Mouse (Mus musculus) frontal cortex, adult 2 months (tissue): Measurements from ENCODE around the gene Rdh16. TPM values are rescaled to one million over a fixed set of nuclear protein-coding genes. Genes with fewer than 3 reads are reported as not detected.
"Not testable (repeated sequence)": the region's sequence is repeated elsewhere in the genome, so short reads cannot be mapped to it uniquely, and the experiment has no call there.

Source experiments
- DNase-seq, 2 experiments: peaks; one replicate each; pipeline ENCODE4 v3.0.0; 2022; ENCODE audit warnings: low spot score in 1 of 2; ENCODE audit errors: extremely low spot score in 1 of 2
- polyA plus RNA-seq: library from polyadenylated mRNA; depleted of rRNA; stranded (reverse); fragments of >200 nt; gene quantifications from 2 replicates; pipeline ENCODE4 v1.2.3, GENCODE M21; 2012; rRNA removed

The Rdh16 gene
- polyA plus RNA-seq: 0.26 and 0.32 TPM in 2 replicates

DNA sequence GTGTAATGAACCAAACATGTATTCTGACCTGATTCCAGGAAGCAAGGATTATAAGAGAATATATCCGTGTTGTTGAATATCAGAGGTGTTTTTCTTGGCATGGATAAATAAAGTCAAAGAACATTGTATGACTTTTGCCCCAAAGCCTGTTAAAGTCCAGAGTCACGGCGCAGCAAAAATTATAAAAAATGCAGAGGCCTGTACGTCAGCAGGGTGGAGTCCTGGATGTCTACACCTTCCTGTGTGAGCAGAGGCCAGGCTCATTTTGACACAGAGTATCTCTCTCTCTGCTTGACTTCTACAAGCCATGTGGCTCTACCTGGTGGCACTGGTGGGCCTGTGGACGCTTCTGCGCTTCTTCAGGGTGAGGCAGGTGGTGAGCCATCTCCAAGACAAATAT lies at the start of gene Rdh16:
TSS of gene Rdh16 (plus strand) at position 262 of the 400 bp plus-strand sequence.
- no peak for DNase-seq

DNA sequence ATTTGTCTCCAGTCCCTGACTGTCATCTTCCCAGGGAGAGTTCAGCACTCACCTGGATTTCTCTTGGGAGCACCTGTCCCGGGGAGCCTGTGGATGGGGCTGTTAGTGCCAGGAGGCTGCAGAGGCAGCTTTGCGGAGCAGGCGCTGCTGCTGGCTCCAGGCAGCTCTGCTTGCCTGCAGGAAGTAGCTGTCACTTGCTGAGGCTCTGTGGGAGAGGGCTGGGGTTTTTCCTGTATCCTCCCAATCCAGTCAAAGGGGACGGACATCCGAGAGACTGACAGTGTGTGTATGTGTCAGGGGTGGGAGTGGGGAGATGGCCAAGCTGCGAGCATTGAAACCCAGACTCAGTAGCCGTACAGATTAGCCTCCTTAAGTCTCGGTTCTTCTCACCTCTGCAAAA lies 49.4 kb upstream of the Rdh16 start, which contains the start of gene Gpr182:
TSS of gene Gpr182 (minus strand) at position 185 of the 400 bp plus-strand sequence.
- no peak for DNase-seq

DNA sequence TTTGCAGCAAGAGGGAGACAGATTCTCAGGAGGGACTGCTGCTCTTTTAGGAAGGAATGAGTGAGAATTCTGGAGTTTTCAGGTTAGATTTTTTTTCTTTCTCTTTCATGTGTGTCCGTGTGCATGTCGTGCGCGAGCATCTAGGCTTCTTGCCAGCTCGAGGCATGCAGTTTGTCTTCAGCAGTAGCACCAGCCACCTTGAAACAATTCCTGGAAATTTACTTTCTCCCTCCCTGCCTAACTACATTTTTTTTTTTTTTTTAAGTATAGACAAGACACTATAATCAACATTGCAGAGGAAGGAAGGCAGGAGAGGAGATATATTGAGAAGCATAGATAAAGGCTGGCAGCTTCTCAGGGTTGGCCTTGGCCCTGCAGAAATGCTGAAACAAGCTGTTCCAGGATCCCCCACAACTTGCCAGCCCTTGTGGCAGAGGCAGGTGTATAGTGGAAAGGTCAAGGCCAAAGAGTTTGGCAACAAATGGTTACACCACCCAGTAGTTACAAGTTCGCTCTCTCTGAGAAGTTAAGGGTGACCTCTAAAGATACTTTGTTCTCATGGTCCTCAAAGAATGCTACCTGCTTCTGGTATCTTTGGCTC lies 46.3 kb upstream of the Rdh16 start:
- DNase-seq: no peak

DNA sequence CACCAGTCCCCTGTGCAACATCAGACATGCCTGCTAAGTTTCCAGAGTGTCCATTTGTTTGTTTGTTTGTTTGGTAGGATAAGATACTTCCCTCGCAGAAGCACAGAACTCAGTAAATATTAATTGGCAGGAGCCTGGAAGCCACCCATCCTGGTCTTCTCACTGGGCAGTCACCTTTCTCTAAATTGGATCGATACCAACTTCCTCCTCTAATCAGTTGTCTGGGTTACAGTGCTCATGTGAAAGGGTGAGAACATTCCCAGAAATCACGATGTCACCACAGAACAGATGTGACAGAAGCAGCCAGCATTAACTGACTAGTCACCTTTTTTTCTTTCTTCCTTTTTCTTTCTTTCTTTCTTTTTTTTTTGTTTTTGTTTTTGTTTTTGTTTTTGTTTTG lies 45.7 kb upstream of the Rdh16 start:
- DNase-seq: no peak

DNA sequence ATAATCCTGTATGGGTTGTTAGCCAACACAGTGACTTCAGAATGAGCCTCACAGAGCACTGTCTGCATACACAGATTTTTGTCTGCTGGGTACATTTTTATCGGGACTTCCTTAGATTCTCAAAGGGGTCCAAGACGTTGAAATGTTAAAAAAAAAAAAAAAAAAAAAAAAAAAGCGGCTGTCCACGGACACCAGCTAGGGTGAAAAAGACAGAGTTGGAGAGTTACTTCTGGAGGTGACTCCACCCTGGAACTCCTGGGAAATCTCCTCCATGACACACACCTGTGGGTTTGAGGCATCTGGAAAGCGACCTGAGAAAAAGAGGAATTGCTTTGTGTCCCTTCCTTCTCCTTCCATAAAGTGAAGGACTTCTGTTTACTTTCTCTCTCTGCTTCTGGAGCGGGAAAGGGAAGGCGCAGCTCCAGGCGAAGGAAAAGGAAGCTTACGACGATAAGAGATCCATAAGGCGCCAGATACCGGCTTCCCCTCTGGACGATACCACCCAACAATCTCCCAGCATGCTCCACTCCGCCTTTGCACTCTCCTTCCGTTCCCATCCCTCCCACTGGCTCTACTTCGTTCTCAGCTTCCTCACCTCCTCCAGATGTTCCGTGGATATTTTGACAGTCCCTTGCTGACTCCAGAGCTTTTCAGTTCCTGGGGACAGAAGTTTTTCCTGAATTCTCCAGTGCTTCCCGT lies 45.0 kb upstream of the Rdh16 start:
- no peak for DNase-seq

DNA sequence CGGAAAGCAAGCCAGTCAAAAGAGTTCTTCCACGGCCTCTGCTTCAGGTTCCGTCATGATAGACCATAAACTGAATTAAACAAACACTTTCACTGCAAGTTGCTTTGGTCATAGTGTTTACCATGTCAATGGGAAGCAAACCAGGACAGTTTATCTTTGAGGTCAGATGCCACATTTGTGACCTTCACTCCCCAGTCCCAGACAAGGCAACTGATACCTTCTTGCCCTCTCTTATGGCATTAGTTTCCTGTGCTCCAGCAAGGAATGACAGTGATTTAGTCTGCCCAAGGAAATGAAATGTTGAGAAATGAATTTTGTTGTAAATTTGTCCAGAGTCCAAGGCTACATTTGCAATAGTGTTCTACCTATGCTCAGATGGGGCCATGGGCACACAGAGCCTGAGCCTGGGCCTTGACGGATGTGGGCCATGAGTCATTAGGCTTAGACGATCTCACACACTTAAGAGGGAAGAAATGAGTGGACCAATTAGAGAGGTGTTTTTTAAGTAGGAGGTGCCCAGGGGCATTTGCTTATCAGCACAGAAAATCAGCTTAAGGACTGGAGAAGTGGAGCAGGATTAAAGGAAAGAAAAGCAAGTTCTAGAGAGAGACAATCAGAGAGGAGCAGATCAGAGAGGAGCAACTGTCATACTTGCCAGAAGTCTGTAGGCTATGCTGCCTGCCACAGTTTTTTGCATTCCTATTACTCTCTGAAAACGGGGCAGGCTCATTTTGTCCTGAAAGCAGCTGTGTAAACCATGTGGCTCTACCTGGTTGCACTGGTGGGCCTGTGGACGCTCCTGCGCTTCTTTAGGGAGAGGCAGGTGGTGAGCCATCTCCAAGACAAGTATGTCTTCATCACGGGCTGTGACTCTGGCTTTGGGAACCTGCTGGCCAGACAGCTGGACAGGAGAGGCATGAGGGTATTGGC lies 41.5 kb upstream of the Rdh16 start, which contains the start of the genes Rdh1 and Rdh16f1:
TSS of gene Rdh1 (plus strand) at position 541 of the 930 bp plus-strand sequence.
TSS of gene Rdh16f1 (plus strand) at position 607 of the 930 bp plus-strand sequence.
- DNase-seq: no peak

DNA sequence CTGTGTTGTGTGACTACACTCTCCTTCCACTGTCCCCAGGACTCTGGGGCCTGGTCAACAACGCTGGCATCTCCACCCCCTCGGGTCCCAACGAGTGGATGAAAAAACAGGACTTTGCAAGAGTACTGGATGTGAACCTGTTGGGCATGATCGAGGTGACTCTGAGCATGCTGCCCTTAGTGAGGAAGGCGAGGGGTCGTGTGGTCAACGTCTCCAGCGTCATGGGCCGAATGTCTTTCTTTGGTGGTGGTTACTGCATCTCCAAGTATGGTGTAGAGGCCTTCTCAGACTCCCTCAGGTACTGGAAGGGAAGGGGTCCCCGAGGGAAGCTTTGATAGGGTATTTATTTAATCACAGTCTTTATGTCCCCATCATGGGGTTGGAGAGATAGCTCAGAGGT lies 38.0 kb upstream of the Rdh16 start:
- DNase-seq: not testable (repeated sequence)

DNA sequence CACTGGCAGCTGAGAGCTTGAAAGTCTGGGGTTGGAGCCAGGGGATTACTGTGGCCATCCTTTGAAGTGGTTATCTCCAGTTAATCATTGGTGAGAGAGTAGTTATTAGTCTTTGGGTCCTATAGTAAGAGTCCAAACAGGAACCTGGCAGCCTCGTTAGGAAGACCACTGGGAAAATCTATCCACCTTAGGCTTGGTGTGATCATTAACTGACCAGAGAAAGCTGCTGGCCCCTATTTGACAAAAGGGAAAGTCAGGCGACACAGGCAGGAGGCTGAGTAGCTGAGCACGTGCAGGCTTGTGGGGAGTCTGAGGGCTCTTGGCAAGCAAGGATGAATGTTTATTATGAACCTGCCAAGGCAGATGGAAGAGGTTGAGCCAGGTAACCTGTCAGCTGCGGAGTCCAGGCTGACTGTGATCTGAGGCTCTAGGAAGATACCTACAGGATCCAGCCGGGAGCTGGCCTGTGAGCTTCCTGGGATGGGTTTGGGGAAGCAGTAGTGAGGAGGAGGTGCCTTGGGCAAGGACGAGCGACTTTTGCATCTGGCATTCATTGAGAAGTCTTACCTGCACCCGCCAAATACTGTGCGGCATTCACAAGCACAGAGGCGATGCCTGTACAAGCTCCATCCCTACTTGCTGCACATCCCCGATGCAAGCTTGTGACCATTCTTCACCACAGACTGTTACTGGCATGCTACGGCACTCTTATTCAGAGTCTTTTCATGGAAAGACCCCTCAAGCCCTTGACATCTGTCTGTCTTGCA lies 36.9 kb upstream of the Rdh16 start:
- no peak for DNase-seq

DNA sequence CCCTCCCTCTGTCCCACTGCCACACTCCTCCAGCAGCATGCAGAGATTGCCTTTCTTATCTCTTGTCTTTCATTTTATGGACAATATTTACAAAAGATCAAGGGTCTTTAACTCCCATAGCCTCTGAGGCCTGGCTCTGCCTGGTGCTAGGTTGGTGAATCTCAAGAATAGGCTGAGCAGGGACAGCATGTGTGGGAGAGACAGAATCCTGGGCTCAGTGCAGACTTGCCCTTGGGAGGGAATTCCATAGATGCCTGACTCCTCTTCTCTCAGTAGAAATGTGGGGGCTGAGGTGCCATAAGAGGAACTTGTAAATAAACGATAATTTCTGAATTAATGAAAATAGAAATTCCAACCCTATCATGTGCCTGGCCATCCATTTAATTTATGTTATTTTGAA lies 34.4 kb upstream of the Rdh16 start:
- DNase-seq: no peak

DNA sequence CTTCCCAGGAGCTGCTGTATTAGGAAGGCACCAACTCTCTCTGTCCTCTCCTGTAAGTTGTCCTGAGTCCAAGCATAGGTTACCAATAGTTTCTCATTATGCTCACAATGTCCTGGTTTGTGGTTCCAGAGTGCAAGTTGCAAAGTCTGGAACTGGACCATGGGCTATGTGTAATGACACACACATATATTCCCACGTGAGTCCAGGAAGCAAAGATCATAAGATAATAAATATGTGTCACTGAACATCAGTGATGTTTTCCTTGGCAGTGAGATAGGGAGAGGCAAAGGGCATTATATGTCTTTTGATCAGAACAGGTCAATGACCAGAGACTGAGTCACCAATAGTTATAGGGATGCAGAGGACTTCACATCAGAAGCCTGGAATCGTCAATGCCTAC lies 24.9 kb upstream of the Rdh16 start, which contains the start of gene Rdh9:
TSS of gene Rdh9 (plus strand) at position 376 of the 400 bp plus-strand sequence.
- DNase-seq: no peak

DNA sequence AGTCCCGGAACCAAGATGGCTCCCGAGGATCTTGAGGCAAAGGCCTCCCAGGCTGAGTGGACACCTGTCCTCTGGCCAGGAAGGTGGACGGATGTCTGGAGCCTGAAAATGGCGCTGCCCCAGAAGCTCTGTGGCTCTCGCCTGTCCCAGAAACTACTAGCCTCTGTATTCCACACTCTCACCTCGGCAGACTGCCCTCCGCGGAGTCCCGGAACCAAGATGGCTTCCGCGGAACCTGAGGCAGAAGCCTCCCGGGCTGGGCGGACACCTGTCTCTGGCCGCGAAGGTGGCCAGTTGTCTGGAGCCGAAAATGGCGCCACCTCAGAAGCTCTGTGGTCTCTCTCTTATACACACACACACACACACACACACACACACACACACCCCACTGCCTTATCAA lies 18.6 kb upstream of the Rdh16 start:
- not testable (repeated sequence) for DNase-seq

DNA sequence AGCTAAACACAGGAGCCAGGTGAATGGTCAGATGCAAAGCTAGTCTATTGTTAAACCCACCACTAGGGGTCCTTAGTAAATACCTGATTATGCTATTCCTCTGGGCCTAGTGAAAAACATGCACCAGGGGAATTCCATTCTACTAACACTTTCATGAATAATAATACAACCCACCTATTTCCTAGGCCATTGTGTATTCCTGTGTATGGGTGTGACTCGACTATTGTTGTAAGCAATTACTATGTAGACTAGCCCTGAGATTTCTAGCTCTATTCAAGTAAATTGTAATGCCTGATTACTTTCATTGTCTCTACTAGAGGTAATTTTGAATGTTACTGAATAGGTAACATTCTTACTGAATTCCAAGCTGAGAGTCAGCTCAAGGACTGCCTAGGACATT lies 15.5 kb upstream of the Rdh16 start:
- DNase-seq: not testable (repeated sequence)

DNA sequence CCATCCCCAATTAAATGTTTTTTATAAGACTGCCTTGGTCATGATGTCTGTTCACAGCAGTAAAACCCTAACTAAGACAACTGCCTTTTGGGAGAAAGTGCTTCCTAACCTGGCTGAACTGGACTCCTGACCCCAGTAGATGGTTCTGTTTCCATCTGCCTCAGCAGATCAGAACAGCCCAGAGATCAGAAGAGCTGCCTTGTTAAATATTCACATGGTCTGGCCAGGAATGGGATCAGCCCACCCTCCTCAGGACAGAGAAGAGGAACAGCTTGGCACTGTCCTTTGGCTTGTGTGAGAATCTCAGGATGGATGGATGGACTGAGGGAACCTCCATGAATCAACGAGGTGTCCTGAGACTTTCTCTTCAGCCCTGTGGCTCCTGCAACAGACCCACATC lies 1.7 kb upstream of the Rdh16 start:
- no peak for DNase-seq

DNA sequence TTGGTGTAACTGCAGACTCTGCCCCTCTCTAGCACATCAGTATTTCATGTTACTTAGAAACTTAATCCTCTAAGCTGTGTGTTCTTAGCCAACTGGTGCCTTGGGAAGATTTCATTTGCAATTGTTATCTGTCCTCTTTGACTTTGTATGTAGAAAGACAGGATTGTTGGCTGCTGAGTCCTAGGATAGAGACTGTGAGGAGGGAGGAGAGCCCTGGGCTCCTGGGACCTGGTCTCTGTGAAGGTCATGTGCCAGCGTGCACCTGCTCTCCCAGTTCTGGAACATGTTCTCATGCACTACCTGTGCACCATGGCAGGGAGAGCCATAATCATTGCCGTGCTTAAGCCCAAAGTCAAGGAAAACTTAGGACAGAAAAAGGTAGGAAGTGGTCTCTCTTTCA lies 660 bp downstream of the Rdh16 start:
- no peak for DNase-seq

DNA sequence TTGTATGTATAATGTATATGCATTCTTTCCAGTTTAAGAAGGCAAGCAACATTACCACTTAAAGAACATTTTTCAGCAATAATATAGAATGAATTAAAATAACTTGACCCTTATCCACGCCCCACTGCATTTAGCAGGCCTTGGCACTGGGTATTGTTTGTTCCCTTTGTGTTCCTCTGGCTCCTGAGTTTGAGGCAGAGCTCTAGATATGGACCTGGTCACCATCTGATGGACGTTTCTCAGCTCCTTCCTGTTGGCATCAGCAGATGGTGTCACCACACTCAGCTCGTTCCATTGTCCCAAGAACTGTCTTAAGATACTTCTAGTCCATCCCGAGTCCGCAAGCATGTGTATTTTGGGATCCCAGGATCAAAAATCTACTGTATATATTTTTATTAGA lies 1.3 kb downstream of the Rdh16 start:
- no peak for DNase-seq

DNA sequence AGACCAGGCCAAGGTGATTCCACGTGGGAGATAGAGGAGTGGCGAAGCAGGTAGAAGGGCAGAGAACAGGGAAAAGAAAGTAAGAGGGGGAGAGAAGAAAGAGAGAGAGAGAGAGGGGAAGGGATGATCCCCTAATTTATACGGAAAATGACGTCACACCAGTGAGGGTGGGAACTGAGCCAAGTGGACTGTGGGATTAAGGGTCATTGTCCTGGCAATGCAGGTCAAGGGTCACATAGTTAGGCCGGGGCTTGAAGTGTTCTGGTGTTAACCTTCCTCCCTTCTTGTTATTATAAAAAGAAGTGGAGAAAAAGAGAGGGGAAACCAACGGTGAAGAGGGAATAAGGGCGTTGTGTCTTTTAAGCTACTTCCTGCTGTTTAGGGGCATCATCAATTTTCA lies 3.5 kb downstream of the Rdh16 start:
- no peak for DNase-seq

DNA sequence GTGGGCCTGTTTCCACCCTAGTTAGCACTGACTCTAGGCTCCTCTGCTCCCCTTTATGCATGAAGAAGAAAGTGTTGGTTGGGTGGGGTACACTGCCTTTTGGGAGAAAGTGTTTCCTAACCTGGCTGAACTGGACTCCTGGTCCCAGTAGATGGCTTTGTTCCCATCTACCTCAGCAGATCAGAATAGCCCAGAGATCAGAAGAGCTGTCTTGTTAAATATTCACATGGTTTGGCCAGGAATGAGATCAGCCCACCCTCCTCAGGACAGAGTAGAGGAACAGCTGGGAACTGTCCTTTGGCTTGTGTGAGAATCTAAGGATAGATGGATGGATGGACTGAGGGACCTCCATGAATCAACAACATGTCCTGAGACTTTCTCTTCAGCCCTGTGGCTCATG lies 14.9 kb downstream of the Rdh16 start:
- no peak for DNase-seq

DNA sequence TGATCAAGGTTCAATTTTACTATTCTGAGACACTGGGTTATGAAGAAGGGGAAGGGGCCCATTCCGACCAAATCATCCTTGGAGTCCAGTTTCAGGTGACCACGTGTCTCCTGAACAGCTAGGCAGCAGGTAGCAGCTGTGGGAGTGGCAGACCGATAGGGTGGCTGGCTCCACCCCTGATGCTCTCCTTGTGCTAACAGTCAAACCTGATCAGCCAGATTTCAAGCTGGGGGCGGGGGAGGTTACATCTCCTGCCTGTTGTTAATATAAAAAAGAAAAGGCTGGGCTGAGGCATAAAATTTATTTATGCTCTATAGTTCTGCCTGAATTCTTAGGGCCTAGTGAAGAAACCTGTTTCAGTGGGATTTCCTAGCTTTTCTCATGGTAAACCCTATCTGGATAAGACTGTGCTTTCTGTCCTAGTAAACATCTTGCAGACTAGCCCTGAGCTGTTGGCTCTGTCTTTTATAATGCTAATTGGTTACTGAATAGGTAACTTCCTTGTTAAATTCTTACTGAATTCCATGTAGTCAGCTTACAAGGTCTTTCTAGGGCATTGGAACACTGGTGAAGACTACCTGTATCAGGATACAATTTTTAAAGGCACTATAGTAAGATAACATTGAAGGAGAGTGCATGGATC lies 16.4 kb downstream of the Rdh16 start:
- not testable (repeated sequence) for DNase-seq

DNA sequence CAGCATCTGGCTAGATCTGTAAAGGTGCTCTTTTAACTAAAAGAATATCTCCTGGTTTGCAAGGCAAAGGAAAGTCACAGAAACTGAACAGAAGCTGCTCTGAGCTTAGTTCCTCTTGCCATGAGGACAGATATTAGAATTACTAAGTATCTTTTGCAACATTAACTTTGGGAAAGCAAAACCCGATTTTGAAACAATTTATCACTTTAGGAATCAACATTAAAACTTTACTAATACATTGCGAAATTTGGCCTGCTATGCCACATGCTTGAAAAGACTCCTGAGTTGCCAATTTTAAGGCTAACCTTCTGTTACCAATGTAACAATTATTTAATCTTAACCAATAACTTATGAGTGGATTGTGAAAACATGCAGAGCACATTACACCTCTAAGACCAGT lies 20.9 kb downstream of the Rdh16 start:
- DNase-seq: not testable (repeated sequence)

DNA sequence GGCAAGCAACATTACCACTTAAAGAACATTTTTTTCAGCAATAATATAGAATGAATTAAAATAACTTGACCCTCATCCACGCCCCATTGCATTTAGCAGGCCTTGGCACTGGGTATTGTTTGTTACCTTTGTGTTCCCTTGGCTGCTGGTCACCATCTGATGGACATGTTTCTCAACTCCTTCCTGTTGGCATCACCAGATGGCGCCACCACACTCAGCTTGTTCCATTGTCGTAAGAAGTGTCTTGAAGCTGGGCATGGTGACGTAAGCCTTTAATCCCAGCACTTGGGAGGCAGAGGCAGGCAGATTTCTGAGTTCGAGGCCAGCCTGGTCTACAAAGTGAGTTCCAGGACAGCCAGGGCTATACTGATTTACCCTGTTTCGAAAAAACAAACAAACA lies 24.4 kb downstream of the Rdh16 start:
- DNase-seq: peak in 1 of 2 experiments; percentile 8
